Mouse (Mus musculus) liver, embryonic 14.5 days (tissue): Measurements from ENCODE around the gene Dusp12. TPM values are rescaled to one million over a fixed set of nuclear protein-coding genes. Genes with fewer than 3 reads are reported as not detected.

Experiments
- ATAC-seq: fragments of 200-750 bp; cut with Nextera tagmentation; 2 replicates; pipeline ENCODE4 v1.8.0; 2017; ENCODE audit warnings: moderate number of reproducible peaks, mild to moderate bottlenecking, moderate library complexity; ENCODE audit not compliant: insufficient read depth
- DNase-seq, 3 experiments: peaks; one replicate each; pipeline ENCODE4 v3.0.0-alpha.2; 2012 to 2013; ENCODE audit warnings: low read depth in 3 of 3, low spot score in 3 of 3
- H3K27ac ChIP-seq: fragments of 300-500 bp; sonication (generic); 2 replicates; pipeline ENCODE4 v1.5.1; 2014; ENCODE audit warnings: moderate library complexity, mild to moderate bottlenecking, control low read depth, inconsistent platforms
- H3K27me3 ChIP-seq: fragments of 300-500 bp; sonication (generic); 2 replicates; pipeline ENCODE4 v1.6.1; 2014; ENCODE audit warnings: mild to moderate bottlenecking, low read length, moderate library complexity; ENCODE audit not compliant: control insufficient read depth, insufficient read depth
- H3K36me3 ChIP-seq: fragments of 300-500 bp; sonication (generic); replicated peaks from 2 replicates; pipeline ENCODE4 v1.6.1; 2014; ENCODE audit warnings: low read depth; ENCODE audit not compliant: control insufficient read depth, insufficient read depth
- H3K4me1 ChIP-seq, 2 experiments: fragments of 200-500 bp in 1 of 2; fragments of 300-500 bp in 1 of 2; sonication (generic) in 1 of 2; replicated peaks; 2 replicates each; pipeline ENCODE4 v1.6.1; 2012 to 2014; ENCODE audit warnings: antibody characterized with exemption in 1 of 2, inconsistent platforms in 1 of 2, low read length in 1 of 2; ENCODE audit not compliant: control insufficient read depth in 2 of 2, insufficient read depth in 2 of 2
- H3K4me2 ChIP-seq: fragments of 300-500 bp; sonication (generic); 2 replicates; pipeline ENCODE4 v1.6.1; 2014; ENCODE audit warnings: low read depth, mild to moderate bottlenecking, control low read depth, moderate library complexity
- H3K4me3 ChIP-seq, 2 experiments: fragments of 200-500 bp in 1 of 2; fragments of 300-500 bp in 1 of 2; sonication (generic) in 1 of 2; 2 replicates each; pipeline ENCODE4 v1.5.1; 2012 to 2014; ENCODE audit warnings: low read depth in 2 of 2, low read length in 2 of 2, mild to moderate bottlenecking in 2 of 2, control low read depth in 1 of 2, inconsistent platforms in 1 of 2, moderate library complexity in 1 of 2; ENCODE audit not compliant: insufficient read depth in 1 of 2
- H3K9ac ChIP-seq: fragments of 300-500 bp; sonication (generic); replicated peaks from 2 replicates; pipeline ENCODE4 v1.6.1; 2014; ENCODE audit warnings: mild to moderate bottlenecking, control low read depth, moderate library complexity
- H3K9me3 ChIP-seq: fragments of 300-500 bp; sonication (generic); 2 replicates; pipeline ENCODE4 v1.6.1; 2016; ENCODE audit warnings: low read length, mixed read lengths; ENCODE audit not compliant: control insufficient read depth
- CTCF ChIP-seq: IDR thresholded peaks from 2 replicates; pipeline ENCODE4 v1.5.1; 2016; ENCODE audit warnings: antibody characterized with exemption, low read depth, control low read depth
- EP300 ChIP-seq: IDR thresholded peaks from 2 replicates; pipeline ENCODE4 v1.6.1; 2016; ENCODE audit warnings: antibody characterized with exemption, low read depth
- WGBS: fragments of 180-500 bp; shearing (Covaris S2); extraction: QIAGEN DNeasy Blood & Tissue Kit; methylation state at CpG from one replicate; pipeline ENCODE4 v1.1.7; 2014; ENCODE audit not compliant: insufficient replicate concordance; 5-methylcytosine and 5-hydroxymethylcytosine counted together
- polyA plus RNA-seq, 2 experiments: library from polyadenylated mRNA; depleted of rRNA in 1 of 2; stranded (reverse) in 1 of 2; unstranded in 1 of 2; fragments of >200 nt; fragmentation: Nextera tagmentation in 1 of 2; extraction: Ambion mirVana in 1 of 2; gene quantifications; 2 replicates each; pipeline versions ENCODE4 v1.2.1 to v1.2.3; 2012 to 2014

Gene Dusp12
- polyA plus RNA-seq, 2 experiments: 13.6 to 19.1 TPM

DNA sequence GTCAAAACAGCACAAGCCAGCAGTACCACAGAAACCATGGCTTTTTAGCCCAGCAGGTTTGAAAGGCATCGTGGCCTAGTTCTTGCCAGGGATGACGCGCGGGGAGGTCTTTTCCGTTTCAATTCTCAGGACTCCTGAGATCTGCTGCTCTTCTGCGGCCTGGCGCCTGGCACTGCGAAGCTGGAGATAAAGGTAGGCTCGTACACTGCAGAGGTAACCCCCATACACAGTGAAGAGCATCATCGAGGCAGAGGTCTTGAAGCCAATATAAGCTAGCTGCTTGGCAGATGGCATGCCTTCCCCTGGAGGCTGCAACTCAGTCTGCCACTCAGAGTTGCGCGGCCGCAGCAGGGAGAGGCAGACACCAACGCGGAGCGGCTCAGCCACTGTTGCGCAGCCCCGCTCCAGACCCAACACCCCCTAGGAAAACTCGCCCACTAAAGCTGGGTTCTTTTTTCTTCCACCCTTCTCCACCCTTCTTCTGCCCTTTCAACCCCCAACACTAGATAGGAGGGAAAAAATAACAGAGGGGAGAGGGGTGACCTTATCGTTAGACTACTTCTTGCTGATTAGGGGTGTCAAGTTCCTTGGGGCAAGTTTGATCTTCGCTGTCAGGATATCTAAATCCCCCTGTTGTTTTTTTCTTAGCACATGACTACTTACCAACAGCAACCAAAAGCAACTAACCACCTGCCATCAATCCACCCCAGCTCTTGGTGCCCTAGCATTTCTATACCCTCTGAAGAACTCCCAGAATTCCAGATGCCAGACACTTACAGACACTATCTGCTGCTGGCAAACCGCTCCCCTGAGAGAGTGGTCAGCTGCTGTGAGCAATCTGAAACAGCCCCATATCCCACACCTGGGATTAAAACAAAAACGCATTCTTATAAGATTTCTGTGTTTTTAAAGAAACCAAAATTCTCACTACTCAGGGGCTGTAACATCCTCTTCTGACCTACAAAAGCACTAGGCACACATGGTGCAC, 34.4 kb downstream of the Dusp12 start:
- Histone ChIP-seq H3K9ac (no peak overlapping the region), H3K4me3 (no peak overlapping the region), H3K27me3 (no peaks in the 10 kb centered on the region), H3K9me3 (no peaks in the 10 kb centered on the region), H3K36me3 (peaks cover 11% of the 10 kb centered on the region), H3K4me2 (no peak overlapping the region), H3K4me1 (peaks cover 19 to 48% of the 10 kb centered on the region in 2 experiments), H3K27ac (no peak overlapping the region)
- DNase-seq (no peak), ATAC-seq (peak; percentile 11; the same call in 1 of the 2 replicates)
- WGBS: 65% methylated on average over 23 of the region's 23 CpGs
- TF ChIP-seq CTCF (no peak), EP300 (no peak)

DNA sequence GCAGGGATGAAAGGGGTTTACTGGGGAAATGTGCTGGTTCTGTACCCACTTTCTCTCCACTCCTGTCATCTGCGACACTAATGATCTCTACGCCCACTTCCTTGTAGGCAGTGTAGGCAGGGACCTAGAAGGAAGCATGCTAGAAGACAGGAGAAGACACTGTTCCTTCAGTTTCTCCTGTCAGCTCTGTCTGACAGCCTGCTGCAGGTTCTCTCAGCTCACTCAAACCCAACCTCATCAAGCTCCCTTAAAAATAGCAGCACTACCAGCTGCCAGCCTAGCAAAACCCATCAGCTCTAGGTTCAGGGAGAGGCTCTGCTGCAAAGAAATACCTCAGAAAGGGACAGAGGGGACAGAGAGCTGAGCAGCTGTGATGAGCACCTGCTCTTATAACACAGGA, 35.3 kb downstream of the Dusp12 start:
- Histone ChIP-seq H3K36me3 (peaks cover 11% of the 10 kb centered on the region), H3K27ac (no peak overlapping the region), H3K4me1 (peaks cover 22 to 50% of the 10 kb centered on the region in 2 experiments), H3K9me3 (no peaks in the 10 kb centered on the region), H3K9ac (no peak overlapping the region), H3K4me3 (no peak overlapping the region), H3K27me3 (no peaks in the 10 kb centered on the region), H3K4me2 (no peak overlapping the region)
- DNase-seq (no peak), ATAC-seq (no peak)
- WGBS: 83% methylated on average over 2 of the region's 2 CpGs
- TF ChIP-seq EP300 (no peak), CTCF (no peak)

DNA sequence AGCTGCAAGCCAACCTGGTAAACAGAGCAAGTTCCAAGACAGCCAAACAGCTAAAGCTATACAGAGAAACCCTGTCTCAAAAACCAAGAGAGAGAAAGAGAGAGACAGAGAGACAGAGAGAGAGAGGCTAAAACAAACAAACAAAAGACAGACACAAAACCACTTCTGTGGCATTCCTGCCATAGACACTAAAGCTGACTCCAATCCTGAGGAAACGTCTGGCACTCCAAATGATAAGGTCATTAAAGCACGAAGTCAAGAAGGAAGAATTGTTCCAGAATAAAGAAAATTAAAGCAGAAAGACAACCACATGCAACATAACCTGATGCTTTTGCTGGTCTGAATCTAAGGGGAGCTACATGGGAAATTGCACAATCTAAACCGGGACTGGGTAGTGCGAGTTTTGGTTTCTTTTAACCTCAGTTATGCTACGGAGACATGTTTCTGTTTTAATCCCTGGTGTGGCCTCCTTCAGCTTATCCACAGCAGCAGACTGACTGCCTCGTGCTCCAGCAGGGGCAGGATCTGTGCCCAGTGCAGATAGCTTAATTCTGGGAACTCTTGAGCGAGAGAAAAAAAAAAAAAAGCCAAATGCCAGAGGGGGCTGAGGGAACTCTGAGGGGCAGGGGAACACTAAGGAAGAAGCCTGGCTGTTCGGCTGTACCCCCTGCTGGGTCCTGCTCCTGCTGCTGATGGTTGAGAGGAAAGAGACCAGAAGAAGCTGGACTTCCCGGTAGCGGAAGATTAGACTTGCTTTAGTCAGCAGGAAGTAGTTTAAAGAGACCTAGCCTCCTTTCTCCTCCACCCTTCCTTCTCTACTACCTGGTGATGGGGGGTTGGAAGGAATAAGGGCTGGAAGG, 39.7 kb downstream of the Dusp12 start:
- Histone ChIP-seq H3K36me3 (peaks cover 9% of the 10 kb centered on the region), H3K27ac (peak overlapping the region; percentile 84), H3K4me1 (peaks cover 25 to 38% of the 10 kb centered on the region in 2 experiments), H3K9me3 (no peaks in the 10 kb centered on the region), H3K4me2 (peak overlapping the region; percentile 73), H3K4me3 (peak overlapping the region; percentile 16 to 54), H3K9ac (peak overlapping the region; percentile 38), H3K27me3 (no peaks in the 10 kb centered on the region)
- TF ChIP-seq EP300 (peak; percentile 89), CTCF (no peak)
- ATAC-seq (peak; percentile 96), DNase-seq (peak; percentile 68 to 80 (median 73))
- WGBS: 5% methylated on average over 10 of the region's 10 CpGs

DNA sequence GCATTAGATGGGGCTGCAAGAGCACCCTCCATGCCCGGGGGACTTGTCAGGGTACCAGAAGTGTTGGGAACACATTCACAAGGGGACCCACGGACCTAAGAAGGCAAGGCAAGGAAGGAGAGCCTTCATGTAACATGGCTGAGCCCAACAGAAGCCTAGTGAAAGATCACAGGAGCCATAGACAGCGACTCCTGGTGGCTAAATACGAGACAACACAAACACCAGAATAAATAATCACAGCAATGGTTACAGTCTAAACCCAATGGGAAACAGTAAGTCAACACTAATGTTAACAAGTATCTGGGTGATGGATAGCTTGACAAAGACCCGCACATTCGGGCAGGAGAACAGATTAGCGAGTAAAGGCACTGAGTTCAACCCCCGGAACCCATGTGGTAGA, 41.0 kb downstream of the Dusp12 start:
- peaks cover 25 to 28% of the 10 kb centered on the region in 2 experiments for H3K4me1 ChIP-seq
- no peak overlapping the region for H3K9ac ChIP-seq
- no peak overlapping the region for H3K4me3 ChIP-seq
- ATAC-seq (no peak), DNase-seq (peak in 2 of 3 experiments; percentile 45 to 56)
- peaks cover 11% of the 10 kb centered on the region for H3K36me3 ChIP-seq
- no peaks in the 10 kb centered on the region for H3K9me3 ChIP-seq
- no peaks in the 10 kb centered on the region for H3K27me3 ChIP-seq
- 58% methylated on average over 8 of the region's 8 CpGs for WGBS
- no peak overlapping the region for H3K27ac ChIP-seq
- H3K4me2 ChIP-seq: no peak overlapping the region
- TF ChIP-seq CTCF (peak; percentile 87), EP300 (no peak)
